Mouse (Mus musculus) hindbrain, embryonic 14.5 days (tissue): Measurements from ENCODE around the gene Pacs1. TPM values are rescaled to one million over a fixed set of nuclear protein-coding genes. Genes with fewer than 3 reads are reported as not detected.
"Not testable (repeated sequence)": the region's sequence is repeated elsewhere in the genome, so short reads cannot be mapped to it uniquely, and the experiment has no call there.

ENCODE experiments used
- ATAC-seq: fragments of 200-750 bp; cut with Nextera tagmentation; 2 replicates; pipeline ENCODE4 v1.8.0; 2017; ENCODE audit warnings: moderate number of reproducible peaks, mild to moderate bottlenecking, moderate TSS enrichment, moderate library complexity; ENCODE audit not compliant: low FRiP score
- DNase-seq: peaks from one replicate; pipeline ENCODE4 v3.0.0-alpha.2; 2015; ENCODE audit warnings: low spot score
- H3K27ac ChIP-seq: fragments of 300-500 bp; sonication (generic); 2 replicates; pipeline ENCODE4 v1.5.1; 2014; ENCODE audit warnings: mild to moderate bottlenecking, moderate library complexity
- H3K27me3 ChIP-seq: fragments of 300-500 bp; sonication (generic); 2 replicates; pipeline ENCODE4 v1.6.1; 2014; ENCODE audit warnings: mild to moderate bottlenecking, low read length, mixed read lengths; ENCODE audit not compliant: control insufficient read depth, insufficient read depth
- H3K36me3 ChIP-seq: fragments of 300-500 bp; sonication (generic); replicated peaks from 2 replicates; pipeline ENCODE4 v1.6.1; 2014; ENCODE audit not compliant: control insufficient read depth, insufficient read depth
- H3K4me1 ChIP-seq: fragments of 300-500 bp; sonication (generic); replicated peaks from 2 replicates; pipeline ENCODE4 v1.6.1; 2014; ENCODE audit warnings: antibody characterized with exemption, low read length, mixed read lengths; ENCODE audit not compliant: control insufficient read depth, insufficient read depth
- H3K4me2 ChIP-seq: fragments of 300-500 bp; sonication (generic); replicated peaks from 2 replicates; pipeline ENCODE4 v1.6.1; 2014; ENCODE audit warnings: mild to moderate bottlenecking, moderate library complexity
- H3K4me3 ChIP-seq: fragments of 300-500 bp; sonication (generic); replicated peaks from 2 replicates; pipeline ENCODE4 v1.5.1; 2014; ENCODE audit warnings: mild to moderate bottlenecking, low read length
- H3K9ac ChIP-seq: fragments of 300-500 bp; sonication (generic); 2 replicates; pipeline ENCODE4 v1.6.1; 2014
- H3K9me3 ChIP-seq: fragments of 300-500 bp; sonication (generic); 2 replicates; pipeline ENCODE4 v1.6.1; 2016; ENCODE audit warnings: low read length; ENCODE audit not compliant: control insufficient read depth
- WGBS: fragments of 180-500 bp; shearing (Covaris S2); extraction: QIAGEN DNeasy Blood & Tissue Kit; methylation state at CpG from one replicate; pipeline ENCODE4 v1.1.7; 2014; 5-methylcytosine and 5-hydroxymethylcytosine counted together
- microRNA-seq: library from miRNA; unstranded; fragments of <30 nt; microRNA quantifications from one replicate; pipeline ENCODE4, GENCODE M21; 2016
- polyA plus RNA-seq: library from polyadenylated mRNA; unstranded; fragments of >200 nt; fragmentation: Nextera tagmentation; extraction: Ambion mirVana; gene quantifications from 2 replicates; pipeline ENCODE4 v1.2.1, GENCODE M21; 2014

Pacs1 gene
- polyA plus RNA-seq, 1 experiment from 2014 or later, result 54.3 TPM

DNA sequence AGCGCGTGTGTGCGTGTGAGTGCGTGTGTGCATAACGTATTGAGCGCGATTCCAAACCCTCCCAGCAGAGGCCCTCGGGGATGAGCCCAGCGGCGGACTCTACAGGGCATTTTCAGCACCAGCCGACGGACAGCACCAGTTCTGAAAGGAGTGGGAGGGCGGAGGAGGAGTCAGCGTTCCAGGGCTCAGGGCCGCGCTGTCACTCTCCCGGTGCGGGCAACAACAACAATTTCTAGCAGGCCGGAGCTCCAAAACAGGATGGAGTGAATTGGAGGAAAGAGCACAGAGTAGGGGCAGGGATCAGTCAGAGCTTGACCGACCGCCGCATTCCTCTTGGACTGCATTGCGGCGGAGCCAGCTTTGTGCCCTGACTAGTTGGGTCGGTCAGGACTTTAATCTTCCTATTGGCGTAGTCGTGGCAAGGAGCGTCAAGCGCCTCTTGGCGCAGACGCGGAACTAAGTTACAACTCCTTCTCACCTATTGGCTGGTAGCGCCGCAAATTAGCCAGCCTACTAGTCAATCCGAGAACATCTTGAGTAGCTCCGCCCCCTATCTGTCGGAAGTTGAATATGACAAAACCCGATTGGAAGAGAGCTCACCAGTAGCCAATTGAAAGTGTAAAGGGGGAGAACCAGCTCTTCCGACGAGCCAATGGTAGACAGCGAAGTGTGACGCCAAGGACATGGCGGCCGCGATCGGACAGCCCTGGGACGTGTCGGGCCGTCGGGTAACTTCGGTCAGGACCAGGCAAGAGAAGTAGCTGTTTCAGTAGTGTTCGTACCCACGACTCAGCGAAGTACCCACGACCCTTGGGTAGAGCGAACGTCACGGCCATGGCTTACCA, 184.8 kb downstream of the Pacs1 start, which contains the start of gene Yif1a:
Yif1a (plus strand) TSS at position 655 of the 845 bp plus-strand sequence.
- H3K9ac ChIP-seq, result peak within 1 kb of the TSS; percentile 73
- under 1% methylated on average over 58 of the region's 58 CpGs for WGBS

DNA sequence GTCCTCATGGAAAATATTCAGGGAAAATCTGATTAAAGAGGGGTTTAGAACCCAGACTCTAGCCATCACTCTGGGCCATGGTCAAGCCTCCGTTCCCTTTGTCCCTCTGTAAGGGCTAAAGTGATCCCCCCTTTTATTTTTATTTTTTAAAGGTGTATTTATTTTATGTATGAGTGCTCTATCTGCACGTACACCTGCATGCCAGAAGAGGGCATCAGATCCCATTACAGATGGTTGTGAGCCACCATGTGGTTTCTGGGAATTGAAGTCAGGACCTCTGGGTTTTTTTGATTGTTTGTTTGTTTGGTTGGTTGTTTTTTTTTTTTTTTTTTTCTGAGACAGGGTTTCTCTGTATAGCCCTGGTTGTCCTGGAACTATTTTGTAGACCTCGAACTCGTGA, 186.4 kb downstream of the Pacs1 start:
- H3K4me3 ChIP-seq, H3K9ac ChIP-seq, H3K4me2 ChIP-seq, H3K27ac ChIP-seq, H3K9me3 ChIP-seq, ATAC-seq, DNase-seq: not testable (repeated sequence)
- Histone ChIP-seq H3K36me3 (peaks cover 15% of the 10 kb centered on the region), H3K27me3 (peaks cover 48% of the 10 kb centered on the region), H3K4me1 (peaks cover 16% of the 10 kb centered on the region)
- 57% methylated on average over 4 of the region's 4 CpGs for WGBS

More for the DNA sequence above, 184.8 kb downstream of the Pacs1 start, which contains the start of gene Yif1a:
- H3K27me3 ChIP-seq, result peaks cover 32% of the 10 kb centered on the region
- peak within 1 kb of the TSS; percentile 77 for H3K27ac ChIP-seq
- H3K4me3 ChIP-seq, result peak within 1 kb of the TSS; percentile 80
- H3K4me2 ChIP-seq, result peak within 1 kb of the TSS; percentile 69
- no peaks in the 10 kb centered on the region for H3K9me3 ChIP-seq
- DNase-seq (peak; percentile 97), ATAC-seq (peak; percentile 92)
- peaks cover 17% of the 10 kb centered on the region for H3K4me1 ChIP-seq
- peaks cover 30% of the 10 kb centered on the region for H3K36me3 ChIP-seq

DNA sequence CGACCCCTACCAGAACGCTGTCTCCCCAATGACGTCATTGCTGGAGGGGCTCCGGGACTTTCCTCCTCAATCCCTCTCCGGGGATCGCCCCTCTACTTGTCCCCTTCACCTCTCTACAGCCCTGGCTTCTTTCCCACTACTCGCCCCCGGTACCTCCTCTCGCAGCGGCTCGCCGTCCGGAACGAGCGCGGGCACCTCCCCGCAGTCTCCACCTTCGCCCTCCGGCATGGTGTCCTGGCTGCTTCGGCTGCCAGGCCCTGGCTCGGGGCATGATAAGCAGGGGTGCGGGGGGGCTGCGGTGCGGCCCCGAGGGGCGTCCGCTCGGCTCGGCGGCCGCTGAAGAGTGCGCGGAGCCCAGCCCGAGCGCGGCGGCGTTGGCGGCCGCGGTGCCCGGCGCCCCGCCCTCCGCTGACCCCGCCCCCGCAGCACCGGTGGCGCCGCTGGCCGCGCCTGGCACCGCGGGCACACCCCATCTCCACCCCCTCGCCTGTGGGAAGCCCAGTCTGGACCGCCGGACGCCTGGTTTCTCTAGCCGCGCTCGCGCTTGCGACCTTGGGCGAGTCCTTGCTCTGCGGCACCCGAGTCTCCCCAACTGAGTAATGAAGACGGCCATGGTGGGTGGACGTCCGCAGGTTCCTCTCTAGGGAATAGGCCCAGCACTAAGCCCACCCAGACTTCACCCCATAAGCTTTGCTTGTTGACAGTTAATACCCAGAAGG, 187.6 kb downstream of the Pacs1 start, which contains the start of gene Tmem151a:
Tmem151a (minus strand) TSS at position 387 of the 719 bp plus-strand sequence.
- WGBS, result under 1% methylated on average over 63 of the region's 69 CpGs
- H3K4me2 ChIP-seq, result peak within 1 kb of the TSS; percentile 75
- no peak for DNase-seq
- H3K4me1 ChIP-seq, result peaks cover 16% of the 10 kb centered on the region
- no peak for ATAC-seq
- peak within 1 kb of the TSS; percentile 57 for H3K4me3 ChIP-seq
- H3K36me3 ChIP-seq, result peaks cover 2% of the 10 kb centered on the region
- no peaks in the 10 kb centered on the region for H3K9me3 ChIP-seq
- peaks cover 57% of the 10 kb centered on the region for H3K27me3 ChIP-seq
- peak within 1 kb of the TSS; percentile 82 for H3K9ac ChIP-seq
- H3K27ac ChIP-seq, result no peak within 1 kb of the TSS

DNA sequence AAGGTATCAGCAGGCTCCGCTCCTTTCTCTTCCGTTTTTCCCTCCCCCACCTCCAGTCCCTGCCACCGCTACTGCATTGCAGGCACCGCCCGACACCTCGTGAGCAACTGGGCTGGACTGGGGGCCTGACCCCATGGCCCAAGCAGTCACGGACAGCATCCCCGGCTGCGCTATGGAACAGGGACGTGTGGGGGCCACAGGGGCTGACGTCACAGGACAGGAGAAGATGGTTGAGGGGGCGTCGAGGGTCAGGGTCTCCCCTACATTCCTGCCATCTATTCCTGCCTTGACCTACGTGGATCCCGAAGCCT, 188.1 kb downstream of the Pacs1 start:
- no peak overlapping the region for H3K27ac ChIP-seq
- H3K27me3 ChIP-seq, result peaks cover 57% of the 10 kb centered on the region
- H3K4me2 ChIP-seq, result peak overlapping the region; percentile 75
- WGBS, result 2% methylated on average over 15 of the region's 15 CpGs
- H3K9ac ChIP-seq, result peak overlapping the region; percentile 82
- H3K9me3 ChIP-seq, result no peaks in the 10 kb centered on the region
- H3K4me3 ChIP-seq, result peak overlapping the region; percentile 57
- no peaks in the 10 kb centered on the region; the same call in 1 of the 2 replicates for H3K36me3 ChIP-seq
- H3K4me1 ChIP-seq, result peaks cover 16% of the 10 kb centered on the region
- DNase-seq (no peak), ATAC-seq (no peak)

DNA sequence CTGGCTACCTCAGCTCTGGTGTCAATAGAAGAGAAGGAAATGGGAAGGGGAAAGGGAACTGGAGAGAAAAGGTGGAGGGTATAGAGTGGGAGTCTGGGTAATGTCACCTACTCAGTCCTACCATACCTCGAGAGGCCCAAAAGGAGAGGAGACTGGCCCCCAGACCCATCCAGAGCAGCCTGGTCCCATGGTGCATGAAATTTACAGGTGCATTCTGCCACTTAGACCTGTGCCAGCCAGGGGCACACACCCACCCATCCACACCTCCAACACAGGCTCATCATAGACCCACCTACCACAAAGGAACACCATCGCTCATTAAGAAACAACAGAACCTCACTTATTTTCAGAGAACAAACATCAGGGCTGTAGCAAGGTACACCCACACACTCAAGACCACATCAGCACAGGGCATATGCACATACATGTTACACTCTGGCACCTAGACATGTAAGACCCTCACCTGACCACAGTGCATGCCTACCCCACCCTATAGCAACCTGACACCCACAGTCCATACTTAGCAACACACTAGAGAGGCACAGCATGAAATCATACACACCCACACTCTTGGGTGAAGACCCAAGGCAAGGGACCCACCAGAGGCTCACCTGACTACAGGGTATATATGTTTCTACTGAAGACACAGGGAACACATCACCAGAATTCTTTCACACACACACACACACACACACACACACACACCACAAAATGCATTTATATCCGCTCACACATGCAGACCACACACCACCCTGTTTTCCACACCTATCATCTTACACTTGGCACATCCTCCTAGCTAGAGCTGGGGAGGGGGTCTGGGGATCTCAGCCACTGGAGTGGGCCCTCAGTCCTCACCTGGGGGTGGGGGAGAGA, 188.7 kb downstream of the Pacs1 start:
- no peak for DNase-seq
- H3K4me1 ChIP-seq, result peaks cover 12% of the 10 kb centered on the region
- no peaks in the 10 kb centered on the region for H3K9me3 ChIP-seq
- H3K27me3 ChIP-seq, result peaks cover 57% of the 10 kb centered on the region
- peak overlapping the region; percentile 75 for H3K4me2 ChIP-seq
- H3K4me3 ChIP-seq, result peak overlapping the region; percentile 57
- H3K36me3 ChIP-seq, result no peaks in the 10 kb centered on the region; the same call in 1 of the 2 replicates
- 71% methylated on average over 3 of the region's 3 CpGs for WGBS
- no peak overlapping the region for H3K27ac ChIP-seq
- H3K9ac ChIP-seq, result peak overlapping the region; percentile 82
- ATAC-seq, result no peak

Small RNAs within 50 kb of the gene (microRNA-seq; reads per million reads assigned to microRNA genes)
- not detected for gene Gm27468

Other genes starting within 250 kb of the Pacs1 start
- gene Slc29a2, start 249.3 kb downstream of the Pacs1 start, polyA plus RNA-seq, result 9.9 and 10.7 TPM in 2 replicates
- 93.7 and 101 TPM in 2 replicates for gene B4gat1, start 234.3 kb downstream of the Pacs1 start, polyA plus RNA-seq
- 1.4 and 1.9 TPM in 2 replicates for gene AC124502.3, start 234.2 kb downstream of the Pacs1 start, polyA plus RNA-seq
- gene Brms1, start 231.8 kb downstream of the Pacs1 start, polyA plus RNA-seq, result 28.6 and 29.5 TPM in 2 replicates
- gene Rin1, start 222.6 kb downstream of the Pacs1 start, polyA plus RNA-seq, result 1.1 and 1.4 TPM in 2 replicates
- gene Cd248, start 205.0 kb downstream of the Pacs1 start, polyA plus RNA-seq, result 23.8 and 26.4 TPM in 2 replicates
- 20.7 and 23.8 TPM in 2 replicates for gene Tmem151a, start 187.6 kb downstream of the Pacs1 start, polyA plus RNA-seq
- 62.4 and 72.6 TPM in 2 replicates for gene Yif1a, start 184.6 kb downstream of the Pacs1 start, polyA plus RNA-seq
- gene Cnih2, start 174.6 kb downstream of the Pacs1 start, polyA plus RNA-seq, result 485 and 502 TPM in 2 replicates
- gene Rab1b, start 166.0 kb downstream of the Pacs1 start, polyA plus RNA-seq, result 210 and 213 TPM in 2 replicates
- 72.7 and 72.9 TPM in 2 replicates for gene Klc2, start 154.6 kb downstream of the Pacs1 start, polyA plus RNA-seq
- gene Sf3b2, start 22.3 kb upstream of the Pacs1 start, polyA plus RNA-seq, result 299 and 305 TPM in 2 replicates
- gene Gal3st3, start 25.2 kb upstream of the Pacs1 start, polyA plus RNA-seq, result 34.2 and 39.8 TPM in 2 replicates
- gene Catsper1, start 62.6 kb upstream of the Pacs1 start, polyA plus RNA-seq, result not detected in 2 replicates
- 11.2 and 12.2 TPM in 2 replicates for gene Cst6, start 76.5 kb upstream of the Pacs1 start, polyA plus RNA-seq
- gene Eif1ad, start 93.6 kb upstream of the Pacs1 start, polyA plus RNA-seq, result 35.0 and 37.2 TPM in 2 replicates
- 308 and 323 TPM in 2 replicates for gene Banf1, start 94.0 kb upstream of the Pacs1 start, polyA plus RNA-seq
- 53.3 and 57.3 TPM in 2 replicates for gene Sart1, start 115.6 kb upstream of the Pacs1 start, polyA plus RNA-seq
- not detected in 2 replicates for gene Tsga10ip, start 129.4 kb upstream of the Pacs1 start, polyA plus RNA-seq
- 237 and 253 TPM in 2 replicates for gene Drap1, start 151.9 kb upstream of the Pacs1 start, polyA plus RNA-seq
- 61.3 and 66.0 TPM in 2 replicates for gene AI837181, start 152.0 kb upstream of the Pacs1 start, polyA plus RNA-seq
- gene Fosl1, start 174.4 kb upstream of the Pacs1 start, polyA plus RNA-seq, result not detected in 2 replicates
- 10.4 and 10.9 TPM in 2 replicates for gene Ccdc85b, start 184.8 kb upstream of the Pacs1 start, polyA plus RNA-seq
- 145 and 151 TPM in 2 replicates for gene Fibp, start 187.5 kb upstream of the Pacs1 start, polyA plus RNA-seq
- gene Ctsw, start 195.4 kb upstream of the Pacs1 start, polyA plus RNA-seq, result 4.2 and 5.4 TPM in 2 replicates
- gene Efemp2, start 200.8 kb upstream of the Pacs1 start, polyA plus RNA-seq, result 37.8 and 41.1 TPM in 2 replicates
- gene Mus81, start 215.3 kb upstream of the Pacs1 start, polyA plus RNA-seq, result 40.0 and 41.7 TPM in 2 replicates
- gene Cfl1, start 217.3 kb upstream of the Pacs1 start, polyA plus RNA-seq, result 3,620 and 3,763 TPM in 2 replicates
- gene 1700020D05Rik, start 230.7 kb upstream of the Pacs1 start, polyA plus RNA-seq, result 0.21 and 0.58 TPM in 2 replicates
- gene Snx32, start 237.4 kb upstream of the Pacs1 start, polyA plus RNA-seq, result 87.1 and 96.5 TPM in 2 replicates